Mouse (Mus musculus) G1E (cell line): Measurements from ENCODE around the gene Sdr9c7.
"Not testable (repeated sequence)": the region's sequence is repeated elsewhere in the genome, so short reads cannot be mapped to it uniquely, and the experiment has no call there.

Experiments
- CTCF ChIP-seq: IDR thresholded peaks from 2 replicates; pipeline ENCODE4 v1.5.1; 2012; ENCODE audit warnings: low read depth, low read length, inconsistent platforms, mixed read lengths
- GATA1 ChIP-seq: IDR thresholded peaks from 2 replicates; pipeline ENCODE4 v1.6.1; 2012; ENCODE audit warnings: borderline replicate concordance, low read length, inconsistent platforms, mixed read lengths
- POLR2AphosphoS5 ChIP-seq: IDR thresholded peaks from 2 replicates; pipeline ENCODE4 v1.6.1; 2012; ENCODE audit warnings: low read depth, low read length, inconsistent platforms; ENCODE audit not compliant: insufficient replicate concordance
- TAL1 ChIP-seq: conservative IDR thresholded peaks from 2 replicates; pipeline ENCODE4 v1.6.1; 2012; ENCODE audit warnings: low read depth, low read length, inconsistent platforms, mixed read lengths

- TF ChIP-seq CTCF, POLR2AphosphoS5, GATA1, TAL1: not testable (repeated sequence)
Observed at GRCm38 (mm10) chr10:127893163-127894022, 4.9 kb upstream of the Sdr9c7 start.
